Mouse (Mus musculus): ENCODE results near the gene Scn3a.

DNA sequence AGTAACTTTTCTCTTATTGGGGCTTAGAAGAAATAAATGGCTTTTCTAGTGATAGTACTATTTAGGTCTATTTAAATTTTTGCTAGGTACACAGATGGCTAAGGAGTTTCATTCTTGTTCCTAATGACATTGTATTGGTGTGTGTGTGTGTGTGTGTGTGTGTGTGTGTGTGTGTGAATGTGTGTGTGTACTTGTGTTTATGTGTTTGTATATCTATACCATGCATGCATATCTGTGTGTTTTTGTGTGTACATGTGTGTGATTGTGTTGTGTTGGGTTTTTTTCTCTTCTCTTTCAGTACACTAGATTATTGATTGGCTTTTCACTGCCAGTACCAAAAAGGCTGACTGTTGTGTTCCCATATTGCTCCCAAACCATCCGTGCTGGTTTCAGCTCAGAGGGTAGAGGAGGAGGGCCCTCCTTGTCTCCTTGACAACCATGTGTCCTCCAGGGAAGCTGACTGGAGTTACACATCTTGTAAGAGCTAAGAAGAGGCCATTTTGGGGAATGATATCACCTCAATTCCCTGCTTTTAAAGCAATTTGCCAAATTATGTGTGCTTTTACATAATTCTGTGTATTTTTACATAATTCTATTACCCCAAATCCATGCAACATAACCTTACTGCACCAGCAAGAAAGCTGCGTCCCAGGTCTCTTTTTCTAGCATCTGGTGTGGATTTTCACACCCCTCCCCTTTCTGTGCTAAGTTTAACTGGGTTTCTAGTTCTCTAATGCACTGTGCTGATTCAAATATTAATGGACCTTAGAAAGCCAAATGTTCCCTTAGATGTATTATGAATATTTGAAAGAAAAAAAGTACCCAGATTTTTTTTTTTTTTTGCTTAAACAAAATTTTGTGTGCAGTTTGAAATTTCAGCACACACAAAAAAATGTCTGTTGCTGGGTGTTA is 116.7 kb downstream of the Scn3a start:
- TF ChIP-seq CTCF (conservative IDR thresholded peaks at IDR 0.05; ENCODE audit: insufficient read depth, insufficient read length, low read depth, low read length) (no peak), POLR2A (IDR thresholded peaks at IDR 0.05; ENCODE audit: low read depth, low read length) (no peak)

Measured in kidney, adult 2 months (tissue).